Mouse (Mus musculus): ENCODE data around the gene Lsg1.

DNA sequence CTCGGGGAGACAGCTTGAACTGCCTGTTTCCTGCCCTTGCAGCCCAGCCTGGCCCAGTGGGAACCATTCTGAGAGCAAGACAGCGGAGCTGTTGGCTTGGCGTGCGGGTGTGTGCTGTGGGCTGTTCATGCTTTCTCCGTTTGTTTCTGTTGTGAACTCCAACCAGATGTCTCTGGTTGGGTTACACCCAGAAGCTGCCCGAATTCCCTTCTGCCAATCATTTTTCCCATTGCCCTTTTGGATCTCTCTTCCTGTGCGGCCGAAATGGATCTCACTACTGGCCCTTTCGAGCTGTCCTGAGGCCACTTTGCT lies 16.1 kb upstream of the Lsg1 start:
- TF ChIP-seq CTCF (IDR thresholded peaks at IDR 0.05; ENCODE audit: borderline replicate concordance, insufficient read depth, low read length), result no peak
- TF ChIP-seq POLR2A (IDR thresholded peaks at IDR 0.05; ENCODE audit: low read depth, low read length), result no peak
